Mouse (Mus musculus) testis, adult 2 months (tissue): ENCODE data around the gene Trmt13. TPM values are rescaled to one million over a fixed set of nuclear protein-coding genes. Genes with fewer than 3 reads are reported as not detected.

Source experiments
- H3K27ac ChIP-seq: fragments of 200-500 bp; 2 replicates; pipeline ENCODE4 v1.5.1; 2012; ENCODE audit warnings: low read depth, low read length; ENCODE audit not compliant: control insufficient read depth, insufficient read depth
- H3K27me3 ChIP-seq: fragments of 200-500 bp; 2 replicates; pipeline ENCODE4 v1.6.1; 2012; ENCODE audit warnings: mild to moderate bottlenecking, low read length, moderate library complexity; ENCODE audit not compliant: control insufficient read depth, insufficient read depth
- H3K36me3 ChIP-seq: fragments of 200-500 bp; 2 replicates; pipeline ENCODE4 v1.6.1; 2012; ENCODE audit warnings: mild to moderate bottlenecking, low read length; ENCODE audit not compliant: control insufficient read depth, insufficient read depth
- H3K4me1 ChIP-seq: fragments of 200-500 bp; 2 replicates; pipeline ENCODE4 v1.6.1; 2012; ENCODE audit warnings: low read length; ENCODE audit not compliant: control insufficient read depth, insufficient read depth
- H3K4me3 ChIP-seq: fragments of 200-500 bp; 2 replicates; pipeline ENCODE4 v1.5.1; 2012; ENCODE audit warnings: low read depth, mild to moderate bottlenecking, low read length, moderate library complexity, mixed read lengths; ENCODE audit not compliant: control insufficient read depth
- CTCF ChIP-seq: fragments of 200-500 bp; IDR thresholded peaks from 2 replicates; pipeline ENCODE4 v1.5.1; 2012; ENCODE audit warnings: low read depth, mild to moderate bottlenecking, inconsistent platforms, low read length, moderate library complexity; ENCODE audit not compliant: control insufficient read depth, insufficient read depth, insufficient replicate concordance
- POLR2A ChIP-seq: fragments of 200-500 bp; IDR thresholded peaks from 2 replicates; pipeline ENCODE4 v1.6.1; 2012; ENCODE audit warnings: low read depth, mild to moderate bottlenecking, inconsistent platforms, low read length, moderate library complexity; ENCODE audit not compliant: control insufficient read depth
- polyA plus RNA-seq: library from polyadenylated mRNA; depleted of rRNA; stranded (reverse); fragments of >200 nt; gene quantifications from 2 replicates; pipeline ENCODE4 v1.2.3, GENCODE M21; 2012; rRNA removed

Gene Trmt13
- polyA plus RNA-seq, 1 experiment = 5.0 TPM

- H3K27me3 ChIP-seq = no peaks in the 10 kb centered on the region
- TF ChIP-seq CTCF (no peak), POLR2A (no peak)
- no peak overlapping the region for H3K4me3 ChIP-seq
- H3K36me3 ChIP-seq = no peaks in the 10 kb centered on the region; the same call in 1 of the 2 replicates
- no peak overlapping the region for H3K27ac ChIP-seq
- H3K4me1 ChIP-seq = no peaks in the 10 kb centered on the region
Observed at GRCm38 (mm10) chr3:116536428-116537199, 77.8 kb downstream of the Trmt13 start.

Other genes with a start within 250 kb of the Trmt13 start
- 57.9 and 64.6 TPM in 2 replicates for gene Cdc14a, start 190.6 kb downstream of the Trmt13 start, polyA plus RNA-seq
- gene Rtca, start 106.4 kb downstream of the Trmt13 start, polyA plus RNA-seq = 98.8 and 100 TPM in 2 replicates
- gene Dbt, start 101.5 kb downstream of the Trmt13 start, polyA plus RNA-seq = 2.2 and 2.6 TPM in 2 replicates
- 0.02 TPM in 1 of 2 replicates, not detected in the other for gene Lrrc39, start 51.6 kb downstream of the Trmt13 start, polyA plus RNA-seq
- gene Sass6, start 19.6 kb downstream of the Trmt13 start, polyA plus RNA-seq = 21.4 and 22.8 TPM in 2 replicates
- 115 and 145 TPM in 2 replicates for gene Mfsd14a, start 48.1 kb upstream of the Trmt13 start, polyA plus RNA-seq
- 0.19 TPM in 1 of 2 replicates, not detected in the other for gene Gm43191, start 66.7 kb upstream of the Trmt13 start, polyA plus RNA-seq
- 19.5 and 20.1 TPM in 2 replicates for gene Slc35a3, start 98.2 kb upstream of the Trmt13 start, polyA plus RNA-seq
- gene Agl, start 193.6 kb upstream of the Trmt13 start, polyA plus RNA-seq = 2.8 and 3.2 TPM in 2 replicates
- gene Frrs1, start 244.9 kb upstream of the Trmt13 start, polyA plus RNA-seq = 0.58 and 0.66 TPM in 2 replicates